Mouse (Mus musculus): Measurements from ENCODE around the gene Map4. TPM values are rescaled to one million over a fixed set of nuclear protein-coding genes. Genes with fewer than 3 reads are reported as not detected.

The Map4 gene
- polyA plus RNA-seq, 1 experiment: 295 TPM

DNA sequence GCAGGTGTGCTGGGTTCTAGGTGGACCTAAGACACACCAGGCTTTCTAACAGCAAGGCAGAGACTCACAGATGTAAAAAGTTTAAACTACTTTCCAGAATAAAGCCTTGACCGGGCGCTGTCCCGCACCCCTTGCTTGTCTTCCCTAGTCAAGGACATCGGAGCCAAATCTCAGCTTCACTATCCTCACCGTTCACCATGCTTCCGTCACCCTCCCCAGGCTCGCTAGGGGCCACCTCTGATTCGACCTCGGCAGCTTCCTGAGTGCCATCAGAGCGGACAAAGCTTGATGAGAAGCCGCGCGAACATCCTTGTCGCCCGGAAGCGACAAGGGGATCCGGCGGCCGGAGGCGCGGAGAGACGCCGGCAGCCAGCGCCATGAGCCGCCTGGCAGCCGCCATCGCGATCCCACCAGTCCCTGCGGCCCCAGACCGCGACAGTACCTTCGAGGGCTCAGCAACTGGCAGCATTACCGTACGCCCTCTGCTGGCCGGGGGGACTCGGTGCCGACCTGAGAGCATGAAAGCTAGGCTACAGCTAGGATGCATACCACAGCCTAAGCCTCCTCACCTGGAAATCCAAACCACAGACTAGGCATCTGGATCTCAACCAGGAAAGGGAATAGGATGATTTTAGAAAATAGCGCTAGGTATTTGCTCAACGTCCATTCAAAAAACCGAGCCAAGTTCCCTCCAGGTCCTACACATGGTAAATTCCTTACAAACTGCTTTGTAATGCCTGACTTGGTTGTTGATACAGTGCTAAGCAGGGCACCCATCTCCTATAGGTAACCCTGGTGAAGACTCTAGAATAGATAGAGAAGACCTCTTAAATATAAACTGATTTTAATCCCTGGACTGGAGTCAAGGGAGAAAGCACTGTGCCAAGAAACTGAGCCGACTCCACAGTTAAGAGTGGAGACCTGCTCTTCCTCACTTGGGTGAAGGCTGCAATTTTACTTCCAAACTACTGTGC lies 169.7 kb downstream of the Map4 start:
- H3K27me3 ChIP-seq (ENCODE audit: control insufficient read depth, insufficient read depth, low read length): no peaks in the 10 kb centered on the region
- H3K36me3 ChIP-seq (ENCODE audit: control insufficient read depth, insufficient read depth, low read length): peaks cover 1% of the 10 kb centered on the region; the same call in 1 of the 2 replicates
- peak overlapping the region; percentile 76 for H3K27ac ChIP-seq (ENCODE audit: control insufficient read depth, insufficient read depth, low read depth, low read length)
- TF ChIP-seq POLR2A (IDR thresholded peaks at IDR 0.05; ENCODE audit: control insufficient read depth, low read depth, low read length) (peak; percentile 89), CTCF (IDR thresholded peaks at IDR 0.05; ENCODE audit: control insufficient read depth, insufficient read depth, insufficient replicate concordance, low read depth, low read length) (peak; percentile 97)
- peak overlapping the region; percentile 93 for H3K4me3 ChIP-seq (ENCODE audit: control insufficient read depth, low read depth, low read length)
- H3K4me1 ChIP-seq (ENCODE audit: control insufficient read depth, insufficient read depth, low read length): no peaks in the 10 kb centered on the region; the same call in 1 of the 2 replicates

DNA sequence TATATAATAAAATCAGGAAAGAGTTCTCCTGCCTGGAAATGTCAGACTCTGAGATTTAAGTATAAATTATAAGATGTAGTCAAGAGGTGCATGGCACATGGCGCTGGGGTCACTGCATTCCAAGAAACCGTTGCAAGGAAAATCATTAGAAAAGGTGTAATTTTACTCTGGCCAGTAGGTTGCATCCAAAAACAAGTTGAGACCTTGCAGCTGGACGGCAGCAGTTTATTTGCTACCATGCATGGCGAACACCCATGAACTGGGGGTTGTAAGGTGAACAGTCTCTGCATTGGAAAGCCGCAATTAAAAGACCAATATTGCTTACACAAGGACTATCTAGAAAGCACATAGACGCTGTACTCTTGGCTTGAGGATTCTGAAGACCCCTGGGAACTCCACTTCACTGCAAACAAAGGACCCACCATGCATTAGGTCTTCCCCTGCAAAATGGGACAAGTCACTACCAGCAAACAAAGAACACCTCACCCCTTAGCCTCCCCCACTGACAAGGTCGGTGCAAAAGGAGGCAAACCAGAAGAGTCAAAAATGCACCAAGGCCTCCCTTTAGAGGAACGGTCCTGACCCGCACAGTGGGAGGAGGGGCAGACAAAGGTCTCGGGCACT lies 185.2 kb downstream of the Map4 start:
- no peak for TF ChIP-seq CTCF (IDR thresholded peaks at IDR 0.05; ENCODE audit: control insufficient read depth, insufficient read depth, insufficient replicate concordance, low read depth, low read length)
- H3K27ac ChIP-seq (ENCODE audit: control insufficient read depth, insufficient read depth, low read depth, low read length): peak overlapping the region; percentile 93
- H3K4me1 ChIP-seq (ENCODE audit: control insufficient read depth, insufficient read depth, low read length): peaks cover 9% of the 10 kb centered on the region
- H3K4me3 ChIP-seq (ENCODE audit: control insufficient read depth, low read depth, low read length): peak overlapping the region; percentile 100
- 0 out of 2 replicates have a peak, but pooled peaks cover 1% of the 10 kb centered on the region for H3K36me3 ChIP-seq (ENCODE audit: control insufficient read depth, insufficient read depth, low read length)
- H3K27me3 ChIP-seq (ENCODE audit: control insufficient read depth, insufficient read depth, low read length): no peaks in the 10 kb centered on the region

DNA sequence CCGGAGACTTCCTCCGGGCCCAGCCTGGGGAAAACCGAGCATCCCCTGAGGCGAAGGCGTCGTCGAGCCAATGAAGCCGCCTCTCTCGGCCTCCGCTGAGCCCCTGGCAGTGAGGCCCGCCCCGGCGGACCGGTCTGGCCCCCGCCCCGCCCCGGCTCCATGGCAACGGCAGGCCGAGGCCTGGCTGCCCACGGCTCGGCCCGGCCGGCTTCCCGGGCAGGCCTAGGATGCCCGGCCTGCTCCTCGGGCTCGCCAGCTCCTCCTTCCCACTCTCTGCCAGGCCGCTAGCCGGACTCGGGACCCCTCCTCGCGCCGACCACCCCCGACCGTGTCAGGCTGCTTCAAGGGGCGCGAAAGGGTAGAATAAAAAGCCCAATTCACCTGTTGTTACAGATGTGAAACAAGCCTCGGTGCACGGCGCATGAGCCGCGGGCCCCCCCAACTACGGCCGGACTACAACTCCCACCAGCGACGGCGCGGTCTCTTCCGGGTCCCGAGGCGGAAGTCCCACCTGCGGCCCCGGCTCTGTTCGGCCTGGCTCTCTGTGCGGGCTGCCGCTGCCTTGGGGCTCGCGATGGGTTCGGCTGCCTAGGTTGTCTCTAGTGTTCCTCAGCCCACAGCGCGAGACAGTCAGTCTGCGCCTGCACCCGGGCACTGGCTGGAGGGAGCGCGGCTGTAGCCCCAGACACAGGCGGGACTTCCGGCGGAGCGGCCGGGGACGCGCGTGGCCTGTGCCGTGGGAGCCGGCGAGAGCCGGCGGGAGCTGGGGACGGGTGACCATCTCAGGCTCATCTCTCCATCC lies 185.9 kb downstream of the Map4 start, which contains the start of gene Smarcc1:
Smarcc1 (plus strand) TSS at position 732 of the 802 bp plus-strand sequence.
- 0 out of 2 replicates have a peak, but pooled peaks cover 1% of the 10 kb centered on the region for H3K36me3 ChIP-seq (ENCODE audit: control insufficient read depth, insufficient read depth, low read length)

DNA sequence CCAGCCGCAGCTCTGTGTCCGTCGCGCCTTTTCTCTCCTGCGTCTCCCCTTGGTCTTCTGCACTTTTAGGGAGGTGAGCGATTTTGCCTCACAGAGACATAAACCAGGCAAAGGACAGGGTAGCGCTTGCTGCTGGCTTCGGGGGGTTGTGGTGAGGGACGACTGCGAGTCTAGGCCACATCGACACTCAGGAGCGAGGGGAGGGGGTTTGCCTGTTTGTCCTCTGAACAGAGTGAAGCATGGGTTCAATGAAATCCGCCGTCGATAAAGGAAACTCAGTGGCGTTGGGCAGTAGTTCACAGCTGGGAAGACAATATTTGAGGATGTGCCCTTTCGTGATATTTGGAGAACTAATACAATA lies 186.5 kb downstream of the Map4 start, which contains the start of gene Dhx30:
Dhx30 (minus strand) TSS at position 52 of the 361 bp plus-strand sequence.
- no peak for TF ChIP-seq POLR2A (IDR thresholded peaks at IDR 0.05; ENCODE audit: control insufficient read depth, low read depth, low read length)
- no peak for TF ChIP-seq CTCF (IDR thresholded peaks at IDR 0.05; ENCODE audit: control insufficient read depth, insufficient read depth, insufficient replicate concordance, low read depth, low read length)
- Histone ChIP-seq H3K4me3 (ENCODE audit: control insufficient read depth, low read depth, low read length) (peak within 1 kb of the TSS; percentile 100), H3K27ac (ENCODE audit: control insufficient read depth, insufficient read depth, low read depth, low read length) (peak within 1 kb of the TSS; percentile 93), H3K4me1 (ENCODE audit: control insufficient read depth, insufficient read depth, low read length) (peaks cover 9% of the 10 kb centered on the region), H3K27me3 (ENCODE audit: control insufficient read depth, insufficient read depth, low read length) (no peaks in the 10 kb centered on the region), H3K36me3 (ENCODE audit: control insufficient read depth, insufficient read depth, low read length) (0 out of 2 replicates have a peak, but pooled peaks cover 1% of the 10 kb centered on the region)

More for the DNA sequence above, 185.9 kb downstream of the Map4 start, which contains the start of gene Smarcc1:
- Histone ChIP-seq H3K27me3 (ENCODE audit: control insufficient read depth, insufficient read depth, low read length) (no peaks in the 10 kb centered on the region), H3K4me1 (ENCODE audit: control insufficient read depth, insufficient read depth, low read length) (peaks cover 9% of the 10 kb centered on the region), H3K4me3 (ENCODE audit: control insufficient read depth, low read depth, low read length) (peak within 1 kb of the TSS; percentile 100), H3K27ac (ENCODE audit: control insufficient read depth, insufficient read depth, low read depth, low read length) (peak within 1 kb of the TSS; percentile 93)
- TF ChIP-seq CTCF (IDR thresholded peaks at IDR 0.05; ENCODE audit: control insufficient read depth, insufficient read depth, insufficient replicate concordance, low read depth, low read length) (no peak), POLR2A (IDR thresholded peaks at IDR 0.05; ENCODE audit: control insufficient read depth, low read depth, low read length) (peak; percentile 70)

DNA sequence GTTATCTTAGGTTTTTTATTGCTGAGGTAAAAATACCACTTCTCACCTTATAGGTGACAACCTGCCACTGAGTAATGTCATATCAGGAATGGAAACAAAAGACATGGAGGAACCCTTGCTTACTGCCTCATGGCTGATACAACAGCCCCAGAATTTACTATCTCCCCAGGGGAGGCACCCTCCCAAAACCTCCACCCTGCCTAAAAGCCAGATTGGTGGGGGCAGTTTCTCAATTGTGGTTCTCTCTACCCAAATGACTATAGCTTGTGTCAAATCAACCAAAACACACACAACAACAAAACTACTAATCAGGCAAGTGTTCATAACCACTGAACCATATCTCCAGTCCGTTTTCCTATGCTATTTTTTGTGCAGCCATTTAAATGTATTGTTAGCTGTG lies 187.0 kb downstream of the Map4 start:
- Histone ChIP-seq H3K27ac (ENCODE audit: control insufficient read depth, insufficient read depth, low read depth, low read length) (peak overlapping the region; percentile 89; the same call in 1 of the 2 replicates), H3K36me3 (ENCODE audit: control insufficient read depth, insufficient read depth, low read length) (no peaks in the 10 kb centered on the region), H3K27me3 (ENCODE audit: control insufficient read depth, insufficient read depth, low read length) (no peaks in the 10 kb centered on the region), H3K4me1 (ENCODE audit: control insufficient read depth, insufficient read depth, low read length) (peaks cover 9% of the 10 kb centered on the region), H3K4me3 (ENCODE audit: control insufficient read depth, low read depth, low read length) (peak overlapping the region; percentile 100; the same call in 1 of the 2 replicates)
- TF ChIP-seq POLR2A (IDR thresholded peaks at IDR 0.05; ENCODE audit: control insufficient read depth, low read depth, low read length): no peak
- no peak for TF ChIP-seq CTCF (IDR thresholded peaks at IDR 0.05; ENCODE audit: control insufficient read depth, insufficient read depth, insufficient replicate concordance, low read depth, low read length)

DNA sequence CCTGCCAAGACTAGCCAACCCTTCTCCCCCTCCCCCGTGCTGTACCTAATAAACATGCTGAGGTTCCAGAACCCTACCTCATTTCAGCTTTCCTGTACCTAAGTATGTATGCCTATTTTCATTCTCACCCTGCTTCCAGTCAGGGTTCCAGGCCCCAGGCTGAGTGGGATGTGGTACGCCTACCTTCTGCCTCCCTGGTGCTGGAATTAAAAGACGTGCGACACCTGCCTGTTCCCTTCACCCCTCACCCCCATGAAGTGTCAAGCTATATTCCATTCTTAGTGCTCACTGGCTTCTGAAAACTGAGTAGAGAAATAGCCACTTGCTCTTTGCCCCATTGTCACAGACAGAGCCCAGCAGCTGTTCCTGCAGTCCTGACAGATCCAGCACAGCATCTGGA lies 190.2 kb downstream of the Map4 start:
- Histone ChIP-seq H3K27ac (ENCODE audit: control insufficient read depth, insufficient read depth, low read depth, low read length) (no peak overlapping the region), H3K36me3 (ENCODE audit: control insufficient read depth, insufficient read depth, low read length) (no peaks in the 10 kb centered on the region), H3K27me3 (ENCODE audit: control insufficient read depth, insufficient read depth, low read length) (no peaks in the 10 kb centered on the region), H3K4me1 (ENCODE audit: control insufficient read depth, insufficient read depth, low read length) (peaks cover 7% of the 10 kb centered on the region), H3K4me3 (ENCODE audit: control insufficient read depth, low read depth, low read length) (no peak overlapping the region)
- TF ChIP-seq CTCF (IDR thresholded peaks at IDR 0.05; ENCODE audit: control insufficient read depth, insufficient read depth, insufficient replicate concordance, low read depth, low read length): no peak
- no peak for TF ChIP-seq POLR2A (IDR thresholded peaks at IDR 0.05; ENCODE audit: control insufficient read depth, low read depth, low read length)

All from testis, adult 2 months (tissue).